ENCODE assay signal across 23 mouse cellular contexts in the genomic region with DNA sequence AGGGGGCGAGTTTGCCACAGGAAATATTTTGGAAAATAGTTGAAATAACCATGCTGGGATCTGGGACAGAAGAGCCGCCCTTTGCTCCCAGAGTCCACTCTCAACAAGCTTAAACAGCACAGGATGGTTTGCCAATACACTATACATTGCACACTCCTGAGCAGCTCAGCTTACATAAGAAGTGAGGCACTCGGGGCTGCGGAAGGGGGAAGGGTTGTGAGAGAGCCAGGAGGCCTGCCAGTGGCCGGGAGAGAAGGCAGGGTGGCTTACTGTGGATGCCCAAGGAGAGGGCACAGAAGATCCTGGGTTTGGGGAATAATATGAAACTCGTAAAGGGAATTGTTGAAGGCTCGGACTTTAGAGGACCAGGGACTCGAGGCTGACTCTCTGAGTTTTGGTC. TPM values are rescaled to one million over a fixed set of nuclear protein-coding genes. Genes with fewer than 3 reads are reported as not detected.
DNase-seq lines count a peak whose midpoint lies in the region; ATAC-seq lines count a peak whose summit lies in the region.
"Had no signal": no experiment of that assay in that cellular context is flagged by ENCODE, and none has a peak within 500 bp of the region (broad histone marks: within the 10 kb centered on the region; RNA-seq: fewer than 3 reads in every experiment).

No protein-coding gene starts in this region.

- ATAC-seq in heart, embryonic 14.5 days (ENCODE audit: insufficient number of reproducible peaks, insufficient read depth, low FRiP score, low read depth) = no peak
- ATAC-seq in liver, embryonic 11.5 days (replicated peaks; ENCODE audit: low FRiP score) = no peak
- ATAC-seq in megakaryocyte, adult 5-6 weeks (ENCODE audit: poor library complexity, severe bottlenecking) = peak; percentile 68
- ATAC-seq: forebrain, embryonic 15.5 days; lung, postnatal 0 days had no signal

- no peak overlapping the region for H3K4me3 ChIP-seq in heart, embryonic 14.5 days (ENCODE audit: control insufficient read depth in 1 of 2, insufficient read depth in 1 of 2, low read depth in 1 of 2, low read length in 2 of 2)
- H3K4me3 ChIP-seq in liver, embryonic 11.5 days (ENCODE audit: low read depth, low read length) = no peak overlapping the region
- H3K4me3 ChIP-seq: embryonic facial prominence, embryonic 15.5 days; forebrain, embryonic 15.5 days; midbrain, embryonic 12.5 days had no signal

- H3K27me3 ChIP-seq in heart, embryonic 14.5 days (ENCODE audit: control insufficient read depth, insufficient read depth, low read length) = no peaks in the 10 kb centered on the region
- no peaks in the 10 kb centered on the region for H3K27me3 ChIP-seq in liver, embryonic 11.5 days (replicated peaks; ENCODE audit: control insufficient read depth, insufficient read depth, low read length)
- H3K27me3 ChIP-seq: embryonic facial prominence, embryonic 15.5 days; forebrain, embryonic 15.5 days; midbrain, embryonic 12.5 days had no signal

- H3K36me3 ChIP-seq in heart, embryonic 14.5 days (ENCODE audit: control insufficient read depth, insufficient read depth, low read length) = peaks cover 34% of the 10 kb centered on the region
- H3K36me3 ChIP-seq in liver, embryonic 11.5 days (ENCODE audit: control insufficient read depth, insufficient read depth, low read length) = no peaks in the 10 kb centered on the region
- H3K36me3 ChIP-seq: embryonic facial prominence, embryonic 15.5 days; forebrain, embryonic 15.5 days; midbrain, embryonic 12.5 days had no signal

- no peak overlapping the region for H3K4me2 ChIP-seq in heart, embryonic 14.5 days (ENCODE audit: low read length)
- H3K4me2 ChIP-seq in liver, embryonic 11.5 days = no peak overlapping the region
- H3K4me2 ChIP-seq: embryonic facial prominence, embryonic 15.5 days; forebrain, embryonic 15.5 days; hindbrain, embryonic 14.5 days; midbrain, embryonic 12.5 days had no signal

- H3K4me1 ChIP-seq in heart, embryonic 14.5 days (ENCODE audit: control insufficient read depth in 2 of 2, insufficient read depth in 2 of 2, low read length in 2 of 2) = peaks cover 36 to 44% of the 10 kb centered on the region in 2 experiments
- peaks cover 4% of the 10 kb centered on the region; the same call in 1 of the 2 replicates for H3K4me1 ChIP-seq in liver, embryonic 11.5 days (replicated peaks; ENCODE audit: control insufficient read depth, insufficient read depth, low read length)

- H3K27ac ChIP-seq in heart, embryonic 14.5 days (replicated peaks in 1 of 2; ENCODE audit: control insufficient read depth in 1 of 2, insufficient read depth in 1 of 2, low read depth in 2 of 2, low read length in 2 of 2) = peak overlapping the region; percentile 59 to 84
- no peak overlapping the region for H3K27ac ChIP-seq in liver, embryonic 11.5 days (ENCODE audit: low read depth, low read length)
- H3K27ac ChIP-seq: embryonic facial prominence, embryonic 15.5 days; forebrain, embryonic 15.5 days; hindbrain, embryonic 14.5 days; liver, embryonic 14.5 days; macrophage; midbrain, embryonic 12.5 days had no signal

- peak; percentile 27 for DNase-seq in cerebellum, adult 9-10 months
- DNase-seq in cerebellum, postnatal 4 days (ENCODE audit: low spot score in 2 of 2) = no peak
- no peak for DNase-seq in heart, adult 11 months
- DNase-seq in liver = peak; percentile 25
- DNase-seq in liver, embryonic 11.5 days (ENCODE audit: low spot score) = no peak
- no peak for DNase-seq in right cerebral cortex, postnatal 10 days (ENCODE audit: low spot score in 2 of 2)
- DNase-seq: adrenal gland, postnatal 10 days; cerebellum, adult 8-10 months; kidney, adult 2 months; kidney, postnatal 14 days; left cerebral cortex, postnatal 4 days; thymus, postnatal 14 days had no signal

- 42% methylated on average over 8 of the region's 8 CpGs for WGBS in heart, embryonic 14.5 days
- WGBS in liver, embryonic 11.5 days = 68% methylated on average over 8 of the region's 8 CpGs

- H3K9ac ChIP-seq in heart, embryonic 14.5 days (ENCODE audit: low read length) = peak overlapping the region; percentile 18; the same call in 1 of the 2 replicates
- H3K9ac ChIP-seq in liver, embryonic 11.5 days (ENCODE audit: low read depth, low read length) = no peak overlapping the region
- H3K9ac ChIP-seq: embryonic facial prominence, embryonic 15.5 days; forebrain, embryonic 15.5 days; hindbrain, embryonic 14.5 days; liver, embryonic 14.5 days; midbrain, embryonic 12.5 days had no signal

- no peaks in the 10 kb centered on the region for H3K9me3 ChIP-seq in heart, embryonic 14.5 days (ENCODE audit: control insufficient read depth, low read length)
- H3K9me3 ChIP-seq in liver, embryonic 11.5 days (ENCODE audit: control insufficient read depth, low read length) = no peaks in the 10 kb centered on the region
- H3K9me3 ChIP-seq: embryonic facial prominence, embryonic 15.5 days; forebrain, embryonic 15.5 days; midbrain, embryonic 12.5 days had no signal

RNA-seq across cellular contexts. Expression of a gene that starts 2.9 kb away (rescaled TPM):
- polyA plus RNA-seq in heart, embryonic 14.5 days (2014; fragmentation: Nextera tagmentation; extraction: Ambion mirVana) = 308 and 317 TPM in 2 replicates
- polyA plus RNA-seq in liver, embryonic 11.5 days (2014; fragmentation: Nextera tagmentation; extraction: Ambion mirVana) = 228 and 245 TPM in 2 replicates
- total RNA-seq in megakaryocyte, adult 5-6 weeks (2015) = 74.8 and 95.0 TPM in 2 replicates
- total RNA-seq in megakaryocyte, adult 5-6 weeks (2017) = 65.6 and 79.0 TPM in 2 replicates

RNA-seq across cellular contexts. Expression of a gene that starts 3.8 kb away (rescaled TPM):
- polyA plus RNA-seq in heart, embryonic 14.5 days (2014; fragmentation: Nextera tagmentation; extraction: Ambion mirVana) = 0.23 and 0.26 TPM in 2 replicates
- polyA plus RNA-seq in liver, embryonic 11.5 days (2014; fragmentation: Nextera tagmentation; extraction: Ambion mirVana) = 0.10 TPM in 1 of 2 replicates, not detected in the other
- not detected in 2 replicates for total RNA-seq in megakaryocyte, adult 5-6 weeks (2015)
- not detected in 2 replicates for total RNA-seq in megakaryocyte, adult 5-6 weeks (2017)
- total RNA-seq: common myeloid progenitor, adult 5-6 weeks; monocyte, adult 5-6 weeks had no signal
- polyA plus RNA-seq: macrophage had no signal

RNA-seq across cellular contexts. Expression of a gene that starts 5.8 kb away (rescaled TPM):
- 5,119 and 5,195 TPM in 2 replicates for polyA plus RNA-seq in heart, embryonic 14.5 days (2014; fragmentation: Nextera tagmentation; extraction: Ambion mirVana)
- polyA plus RNA-seq in liver, embryonic 11.5 days (2014; fragmentation: Nextera tagmentation; extraction: Ambion mirVana) = 17.6 and 39.0 TPM in 2 replicates
- 0.71 TPM in 1 of 2 replicates, not detected in the other for total RNA-seq in megakaryocyte, adult 5-6 weeks (2015)
- not detected in 2 replicates for total RNA-seq in megakaryocyte, adult 5-6 weeks (2017)
- total RNA-seq: common myeloid progenitor, adult 5-6 weeks; monocyte, adult 5-6 weeks had no signal

RNA-seq across cellular contexts. Expression of a gene that starts 37.2 kb away (rescaled TPM):
- polyA plus RNA-seq in heart, embryonic 14.5 days (2014; fragmentation: Nextera tagmentation; extraction: Ambion mirVana) = 9.4 and 9.6 TPM in 2 replicates
- polyA plus RNA-seq in liver, embryonic 11.5 days (2014; fragmentation: Nextera tagmentation; extraction: Ambion mirVana) = 14.9 and 15.0 TPM in 2 replicates
- 12.5 and 14.3 TPM in 2 replicates for total RNA-seq in megakaryocyte, adult 5-6 weeks (2015)
- 9.8 and 13.4 TPM in 2 replicates for total RNA-seq in megakaryocyte, adult 5-6 weeks (2017)

RNA-seq across cellular contexts. Expression of a gene that starts 37.4 kb away (rescaled TPM):
- polyA plus RNA-seq in heart, embryonic 14.5 days (2014; fragmentation: Nextera tagmentation; extraction: Ambion mirVana) = 47.6 TPM in 2 replicates
- polyA plus RNA-seq in liver, embryonic 11.5 days (2014; fragmentation: Nextera tagmentation; extraction: Ambion mirVana) = 77.2 and 84.4 TPM in 2 replicates
- total RNA-seq in megakaryocyte, adult 5-6 weeks (2015) = 14.0 and 15.6 TPM in 2 replicates
- total RNA-seq in megakaryocyte, adult 5-6 weeks (2017) = 30.4 and 31.8 TPM in 2 replicates

Comparison
In these comparisons a context has a peak if more than half of its experiments do, and no peak if none do; other contexts are left out.
1. DNase-seq: peak in cerebellum, adult 9-10 months (single experiment) and liver (single experiment); none in cerebellum, postnatal 4 days (0 of 2), heart, adult 11 months (single experiment), liver, embryonic 11.5 days (single experiment) and right cerebral cortex, postnatal 10 days (0 of 2).
2. RNA of a gene that starts 5.8 kb away (polyA plus RNA-seq): 5,119 to 5,195 TPM in heart, embryonic 14.5 days; 17.6 to 39.0 TPM in liver, embryonic 11.5 days; every median in the first group is over 100 times any median in the second.